Mouse (Mus musculus) induced T-regulatory cell, adult 2 months (primary cell): ENCODE measurements around the gene Tnxb.
"Not testable (repeated sequence)": the region's sequence is repeated elsewhere in the genome, so short reads cannot be mapped to it uniquely, and the experiment has no call there.

ENCODE experiments used
- DNase-seq: peaks from one replicate; pipeline ENCODE4 v3.0.0-alpha.2; 2012; ENCODE audit warnings: low read depth

The Tnxb gene

GRCm38 (mm10) chr17:34684253-34684893 is 14.0 kb downstream of the Tnxb start:
- no peak for DNase-seq

GRCm38 (mm10) chr17:34685120-34686110 is 15.1 kb downstream of the Tnxb start:
- DNase-seq: no peak

- DNase-seq: no peak
Measured at GRCm38 (mm10) chr17:34688889-34689288, 18.6 kb downstream of the Tnxb start.

GRCm38 (mm10) chr17:34690458-34690857 is 20.1 kb downstream of the Tnxb start:
- no peak for DNase-seq

- DNase-seq: no peak
Measured at GRCm38 (mm10) chr17:34692906-34693305, 22.6 kb downstream of the Tnxb start.

- DNase-seq: no peak
Measured at GRCm38 (mm10) chr17:34699575-34700408, 29.5 kb downstream of the Tnxb start.

GRCm38 (mm10) chr17:34700671-34701071 is 30.3 kb downstream of the Tnxb start:
- no peak for DNase-seq

- not testable (repeated sequence) for DNase-seq
Measured at GRCm38 (mm10) chr17:34706476-34706875, 36.1 kb downstream of the Tnxb start.

- DNase-seq: peak; percentile 36
Measured at GRCm38 (mm10) chr17:34712951-34713350, 42.6 kb downstream of the Tnxb start.

GRCm38 (mm10) chr17:34714181-34714907 is 44.0 kb downstream of the Tnxb start:
- DNase-seq: not testable (repeated sequence)

- DNase-seq: not testable (repeated sequence)
Measured at GRCm38 (mm10) chr17:34714908-34715445, 44.6 kb downstream of the Tnxb start.

- DNase-seq: not testable (repeated sequence)
Measured at GRCm38 (mm10) chr17:34715451-34715850, 45.1 kb downstream of the Tnxb start.

GRCm38 (mm10) chr17:34716247-34716646 is 45.9 kb downstream of the Tnxb start:
- DNase-seq: no peak

GRCm38 (mm10) chr17:34717401-34717800 is 47.1 kb downstream of the Tnxb start:
- DNase-seq: no peak

GRCm38 (mm10) chr17:34719886-34720285 is 49.6 kb downstream of the Tnxb start:
- DNase-seq: not testable (repeated sequence)

GRCm38 (mm10) chr17:34722238-34722637 is 51.9 kb downstream of the Tnxb start:
- not testable (repeated sequence) for DNase-seq

- no peak for DNase-seq
Measured at GRCm38 (mm10) chr17:34723066-34723465, 52.7 kb downstream of the Tnxb start.

- DNase-seq: no peak
Measured at GRCm38 (mm10) chr17:34727887-34728286, 57.6 kb downstream of the Tnxb start.

GRCm38 (mm10) chr17:34729155-34729554 is 58.8 kb downstream of the Tnxb start:
- DNase-seq: not testable (repeated sequence)

- not testable (repeated sequence) for DNase-seq
Measured at GRCm38 (mm10) chr17:34729779-34730553, 59.6 kb downstream of the Tnxb start.
